Mouse (Mus musculus) spleen, postnatal 10 days (tissue): ENCODE measurements around the gene Ssr4.
A peak's percentile ranks its signal among the peaks of the same experiment; 100 is the strongest.
"Not testable (repeated sequence)": the region's sequence is repeated elsewhere in the genome, so short reads cannot be mapped to it uniquely, and the experiment has no call there.

Source experiments
- DNase-seq, 2 experiments: peaks; one replicate each; pipeline ENCODE4 v3.0.0; 2021 to 2022; ENCODE audit warnings: low spot score in 2 of 2

The Ssr4 gene

GRCm38 (mm10) chrX:73786364-73787224 lies at the start of gene Ssr4, which contains the start of gene Idh3g:
Gene Ssr4, plus strand, starts transcription at chrX:73787028.
Gene Idh3g, minus strand, starts transcription at chrX:73786897.
- peak; percentile 86 to 92 for DNase-seq

GRCm38 (mm10) chrX:73738155-73738554 lies 48.7 kb upstream of the Ssr4 start:
- peak in 1 of 2 experiments; percentile 38 for DNase-seq

- DNase-seq = no peak
Measured at GRCm38 (mm10) chrX:73739151-73739550, 47.7 kb upstream of the Ssr4 start.

- not testable (repeated sequence) for DNase-seq
Measured at GRCm38 (mm10) chrX:73739841-73740240, 47.0 kb upstream of the Ssr4 start.

GRCm38 (mm10) chrX:73744774-73745481 lies 41.9 kb upstream of the Ssr4 start:
- DNase-seq = no peak

- no peak for DNase-seq
Measured at GRCm38 (mm10) chrX:73748977-73749376, 37.9 kb upstream of the Ssr4 start.

GRCm38 (mm10) chrX:73756334-73757140 lies 30.3 kb upstream of the Ssr4 start, which contains the start of gene Plxnb3:
Gene Plxnb3, plus strand, starts transcription at chrX:73757090.
- DNase-seq = no peak

- DNase-seq = no peak
Measured at GRCm38 (mm10) chrX:73758611-73759290, 28.1 kb upstream of the Ssr4 start.

GRCm38 (mm10) chrX:73765311-73765710 lies 21.5 kb upstream of the Ssr4 start:
- peak in 1 of 2 experiments; percentile 37 for DNase-seq

GRCm38 (mm10) chrX:73767267-73767666 lies 19.6 kb upstream of the Ssr4 start:
- peak in 1 of 2 experiments; percentile 55 for DNase-seq

GRCm38 (mm10) chrX:73774168-73774760 lies 12.6 kb upstream of the Ssr4 start, which contains the start of gene Srpk3:
Gene Srpk3, plus strand, starts transcription at chrX:73774405.
- peak in 1 of 2 experiments; percentile 52 for DNase-seq

GRCm38 (mm10) chrX:73774802-73775483 lies 11.9 kb upstream of the Ssr4 start:
- no peak for DNase-seq

GRCm38 (mm10) chrX:73782227-73782626 lies 4.6 kb upstream of the Ssr4 start:
- DNase-seq = no peak

- DNase-seq = no peak
Measured at GRCm38 (mm10) chrX:73785666-73786065, 1.2 kb upstream of the Ssr4 start.

GRCm38 (mm10) chrX:73787225-73787558 lies 364 bp downstream of the Ssr4 start:
- no peak for DNase-seq

- no peak for DNase-seq
Measured at GRCm38 (mm10) chrX:73788501-73788900, 1.7 kb downstream of the Ssr4 start.

- DNase-seq = no peak
Measured at GRCm38 (mm10) chrX:73793039-73793438, 6.2 kb downstream of the Ssr4 start.

GRCm38 (mm10) chrX:73793505-73793904 lies 6.7 kb downstream of the Ssr4 start:
- no peak for DNase-seq

GRCm38 (mm10) chrX:73797511-73797910 lies 10.7 kb downstream of the Ssr4 start:
- DNase-seq = no peak

- peak; percentile 50 to 81 for DNase-seq
Measured at GRCm38 (mm10) chrX:73798502-73798901, 11.7 kb downstream of the Ssr4 start.
